Mouse (Mus musculus) CH12.LX (cell line): ENCODE data around the gene Hes1. TPM values are rescaled to one million over a fixed set of nuclear protein-coding genes. Genes with fewer than 3 reads are reported as not detected.

ENCODE experiments used
- DNase-seq: peaks from one replicate; pipeline ENCODE4 v3.0.0-alpha.2; 2013; ENCODE audit errors: extremely low read depth
- H3K27ac ChIP-seq: 2 replicates; pipeline ENCODE4 v1.5.1; 2012; ENCODE audit warnings: low read depth, mild to moderate bottlenecking, control low read depth, moderate library complexity; ENCODE audit not compliant: insufficient read depth
- H3K27me3 ChIP-seq: replicated peaks from 2 replicates; pipeline ENCODE3; 2012; ENCODE audit warnings: inconsistent platforms
- H3K36me3 ChIP-seq, 2 experiments: replicated peaks in 1 of 2; 2 replicates each; pipeline versions ENCODE3 to v1.6.1; 2012; ENCODE audit warnings: inconsistent platforms in 1 of 2, low read length in 1 of 2, mild to moderate bottlenecking in 1 of 2, mixed read lengths in 1 of 2, moderate library complexity in 1 of 2; ENCODE audit not compliant: control insufficient read depth in 1 of 2, insufficient read depth in 1 of 2
- H3K4me1 ChIP-seq, 2 experiments: 2 replicates each; pipeline ENCODE4 v1.6.1; 2012; ENCODE audit warnings: inconsistent platforms in 1 of 2, moderate library complexity in 1 of 2; ENCODE audit not compliant: insufficient read depth in 2 of 2, control insufficient read depth in 1 of 2
- H3K4me2 ChIP-seq: 2 replicates; pipeline ENCODE4 v1.6.1; 2012; ENCODE audit warnings: low read depth, mild to moderate bottlenecking, control low read depth; ENCODE audit not compliant: poor library complexity, insufficient read depth, severe bottlenecking
- H3K4me3 ChIP-seq, 3 experiments: fragments of 150-350 bp in 1 of 3; sonication (generic) in 1 of 3; replicated peaks in 1 of 3; 2 replicates each; pipeline versions ENCODE3 to v1.5.1; 2011 to 2012; ENCODE audit warnings: low read depth in 2 of 3, low read length in 2 of 3, mild to moderate bottlenecking in 2 of 3, moderate library complexity in 2 of 3, control low read depth in 1 of 3, improper control_type of control experiment in 1 of 3, inconsistent platforms in 1 of 3, mixed read lengths in 1 of 3; ENCODE audit not compliant: poor library complexity in 1 of 3
- H3K79me2 ChIP-seq: replicated peaks from 2 replicates; pipeline ENCODE4 v1.6.1; 2012; ENCODE audit warnings: mild to moderate bottlenecking, moderate library complexity; ENCODE audit not compliant: control insufficient read depth, poor library complexity, insufficient read depth, severe bottlenecking; ENCODE audit errors: extremely low read depth
- H3K9ac ChIP-seq: 2 replicates; pipeline ENCODE4 v1.6.1; 2012; ENCODE audit warnings: low read depth, mild to moderate bottlenecking, control low read depth, moderate library complexity; ENCODE audit not compliant: insufficient read depth
- H3K9me3 ChIP-seq: replicated peaks from 2 replicates; pipeline ENCODE3; 2012; ENCODE audit warnings: low read length, inconsistent platforms, mixed read lengths
- BHLHE40 ChIP-seq: IDR thresholded peaks from 2 replicates; pipeline ENCODE4 v1.6.1; 2011; ENCODE audit warnings: mild to moderate bottlenecking, low read depth, low read length, improper control_type of control experiment
- CHD1 ChIP-seq: IDR thresholded peaks from 2 replicates; pipeline ENCODE4 v1.6.1; 2012; ENCODE audit warnings: low read depth, low read length, improper control_type of control experiment, inconsistent platforms
- CHD2 ChIP-seq: IDR thresholded peaks from 2 replicates; pipeline ENCODE4 v1.6.1; 2011; ENCODE audit warnings: low read length, improper control_type of control experiment
- CTCF ChIP-seq, 2 experiments: IDR thresholded peaks in 1 of 2; conservative IDR thresholded peaks in 1 of 2; 2 replicates each; pipeline ENCODE4 v1.5.1; 2011 to 2012; ENCODE audit warnings: low read depth in 2 of 2, low read length in 2 of 2, improper control_type of control experiment in 1 of 2, inconsistent platforms in 1 of 2, mild to moderate bottlenecking in 1 of 2, moderate library complexity in 1 of 2
- E2F4 ChIP-seq: IDR thresholded peaks from 2 replicates; pipeline ENCODE4 v1.6.1; 2011; ENCODE audit warnings: low read depth, low read length, improper control_type of control experiment; ENCODE audit not compliant: insufficient replicate concordance
- EP300 ChIP-seq: IDR thresholded peaks from 2 replicates; pipeline ENCODE4 v1.6.1; 2011; ENCODE audit warnings: low read length, improper control_type of control experiment
- ETS1 ChIP-seq: conservative IDR thresholded peaks from 2 replicates; pipeline ENCODE4 v1.6.1; 2012; ENCODE audit warnings: low read depth, mild to moderate bottlenecking, inconsistent platforms, low read length, improper control_type of control experiment, moderate library complexity
- GABPA ChIP-seq: IDR thresholded peaks from 2 replicates; pipeline ENCODE4 v1.6.1; 2012; ENCODE audit warnings: low read depth, low read length, improper control_type of control experiment, inconsistent platforms; ENCODE audit not compliant: insufficient replicate concordance
- JUND ChIP-seq: conservative IDR thresholded peaks from 2 replicates; pipeline ENCODE4 v1.6.1; 2011; ENCODE audit warnings: low read depth, low read length, improper control_type of control experiment
- KAT2A ChIP-seq: IDR thresholded peaks from 2 replicates; pipeline ENCODE4 v1.6.1; 2012; ENCODE audit warnings: low read length, improper control_type of control experiment, inconsistent platforms; ENCODE audit not compliant: insufficient replicate concordance
- MAFK ChIP-seq: IDR thresholded peaks from 2 replicates; pipeline ENCODE4 v1.6.1; 2011; ENCODE audit warnings: low read length, improper control_type of control experiment; ENCODE audit not compliant: insufficient replicate concordance
- MAX ChIP-seq: IDR thresholded peaks from 2 replicates; pipeline ENCODE4 v1.6.1; 2011; ENCODE audit warnings: low read length, improper control_type of control experiment
- MEF2A ChIP-seq: IDR thresholded peaks from 2 replicates; pipeline ENCODE4 v1.6.1; 2014; ENCODE audit warnings: low read depth, mild to moderate bottlenecking, inconsistent platforms, low read length, improper control_type of control experiment, borderline replicate concordance
- NRF1 ChIP-seq: IDR thresholded peaks from 2 replicates; pipeline ENCODE4 v1.6.1; 2014; ENCODE audit warnings: low read depth, mild to moderate bottlenecking, inconsistent platforms, low read length, improper control_type of control experiment, moderate library complexity
- PAX5 ChIP-seq: IDR thresholded peaks from 2 replicates; pipeline ENCODE4 v1.6.1; 2012; ENCODE audit warnings: low read length, inconsistent platforms, mixed read lengths
- RAD21 ChIP-seq: IDR thresholded peaks from 2 replicates; pipeline ENCODE4 v1.6.1; 2011; ENCODE audit warnings: low read depth, mild to moderate bottlenecking, low read length, improper control_type of control experiment, moderate library complexity
- TCF12 ChIP-seq: IDR thresholded peaks from 2 replicates; pipeline ENCODE4 v1.6.1; 2014; ENCODE audit warnings: low read depth, mild to moderate bottlenecking, inconsistent platforms, low read length, improper control_type of control experiment
- UBTF ChIP-seq: IDR thresholded peaks from 2 replicates; pipeline ENCODE4 v1.6.1; 2012; ENCODE audit warnings: low read depth, mild to moderate bottlenecking, inconsistent platforms, low read length, improper control_type of control experiment, moderate library complexity
- USF2 ChIP-seq: conservative IDR thresholded peaks from 2 replicates; pipeline ENCODE4 v1.6.1; 2011; ENCODE audit warnings: low read depth, low read length, improper control_type of control experiment
- ZC3H11A ChIP-seq: IDR thresholded peaks from 2 replicates; pipeline ENCODE4 v1.6.1; 2012; ENCODE audit warnings: low read depth, mild to moderate bottlenecking, inconsistent platforms, low read length, improper control_type of control experiment
- ZNF384 ChIP-seq: IDR thresholded peaks from 2 replicates; pipeline ENCODE4 v1.6.1; 2012; ENCODE audit warnings: low read depth, low read length, improper control_type of control experiment, inconsistent platforms
- dilution Hi-C: fragments of 300-500 bp; cut with MboI; formaldehyde crosslinking; loops from 2 replicates; pipeline ENCODE4 v1.14.3; 2020; ENCODE audit warnings: low sequenced_read_pairs; ENCODE audit not compliant: extremely low pct_unique_long_range_greater_than_20kb, extremely low pct_ligation_motif_present
- in situ Hi-C: fragments of 300-500 bp; cut with MboI; formaldehyde crosslinking; loops from 3 replicates; pipeline ENCODE4 v1.14.3; 2019; ENCODE audit warnings: low sequenced_read_pairs, low pct_ligation_motif_present, low pct_unique_long_range_greater_than_20kb, mixed read lengths
- polyA plus RNA-seq: library from polyadenylated mRNA; unstranded; fragments of >175 nt; gene quantifications from 2 replicates; pipeline ENCODE4 v1.2.1, GENCODE M21; 2012; ENCODE audit warnings: low read depth; ENCODE audit not compliant: insufficient read length
- total RNA-seq, 2 experiments: library from RNA; depleted of rRNA; stranded (reverse); fragments of 300-350 nt in 1 of 2; fragments of >200 nt in 1 of 2; gene quantifications; 2 replicates each; pipeline ENCODE4 v1.2.3; 2012 to 2014

Hes1 gene
- total and polyA plus RNA-seq, 3 experiments, result 1.4 to 3.6 (median 1.6) TPM

GRCm38 (mm10) chr16:30045615-30046014 is 18.6 kb upstream of the Hes1 start:
- H3K27ac ChIP-seq, result no peak overlapping the region
- dilution Hi-C loops (no loop called here), in situ Hi-C loops (no loop called here)
- no peak overlapping the region for H3K4me3 ChIP-seq
- H3K27me3 ChIP-seq, result peaks cover 34% of the 10 kb centered on the region
- no peak overlapping the region for H3K9ac ChIP-seq
- no peaks in the 10 kb centered on the region for H3K79me2 ChIP-seq
- no peaks in the 10 kb centered on the region for H3K36me3 ChIP-seq
- H3K4me1 ChIP-seq, result peaks cover 4 to 9% of the 10 kb centered on the region in 2 experiments; a peak in 3 of 4 replicates
- TF ChIP-seq E2F4 (no peak), TCF12 (no peak), UBTF (no peak), CTCF (conservative IDR thresholded peaks at IDR 0.05 in 1 of 2, IDR thresholded peaks at IDR 0.05 in 1 of 2; ENCODE audit: low read depth in 2 of 2, low read length in 2 of 2) (no peak), ZC3H11A (no peak), EP300 (no peak), MAFK (no peak), ETS1 (no peak), CHD2 (no peak), MEF2A (no peak), RAD21 (no peak), PAX5 (no peak), ZNF384 (no peak), MAX (no peak)
- H3K9me3 ChIP-seq, result no peaks in the 10 kb centered on the region
- no peak overlapping the region for H3K4me2 ChIP-seq
- no peak for DNase-seq

DNA sequence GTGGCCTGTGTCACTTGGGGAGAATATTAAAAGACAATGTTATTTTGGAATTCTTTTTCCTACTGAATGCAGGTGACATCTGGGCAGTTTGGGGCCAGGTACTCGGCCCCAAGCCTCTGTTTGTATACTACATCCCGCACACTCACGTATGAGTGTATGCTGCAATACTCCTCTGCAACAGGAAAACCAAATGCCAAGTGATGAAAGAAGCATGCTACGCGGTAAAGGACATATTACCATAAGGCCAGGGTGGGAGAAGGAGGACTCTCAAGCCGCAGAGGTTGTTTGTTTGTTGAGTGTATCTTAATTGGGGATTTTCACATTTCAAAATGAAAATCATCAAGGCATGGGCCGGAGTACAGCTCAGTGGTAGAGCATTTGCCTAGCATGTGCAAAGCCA is 17.2 kb upstream of the Hes1 start:
- TF ChIP-seq ETS1 (no peak), JUND (no peak), NRF1 (no peak), BHLHE40 (no peak), KAT2A (no peak), USF2 (no peak), GABPA (no peak), MEF2A (no peak), RAD21 (no peak), ZNF384 (no peak), CHD1 (no peak)
- in situ Hi-C loops, result no loop called here
- no peaks in the 10 kb centered on the region for H3K36me3 ChIP-seq
- no peak for DNase-seq
- no peaks in the 10 kb centered on the region for H3K79me2 ChIP-seq
- no peak overlapping the region for H3K4me3 ChIP-seq
- no peak overlapping the region for H3K27ac ChIP-seq
- H3K27me3 ChIP-seq, result peaks cover 37% of the 10 kb centered on the region
- H3K4me1 ChIP-seq, result peaks cover 4 to 9% of the 10 kb centered on the region in 2 experiments
- no peak overlapping the region for H3K9ac ChIP-seq
- no peak overlapping the region for H3K4me2 ChIP-seq
- dilution Hi-C loops, result no loop called here
- no peaks in the 10 kb centered on the region for H3K9me3 ChIP-seq
